Mouse (Mus musculus) left cerebral cortex, postnatal 10 days (tissue): ENCODE results near the gene Ston2. TPM values are rescaled to one million over a fixed set of nuclear protein-coding genes. Genes with fewer than 3 reads are reported as not detected.
"Not testable (repeated sequence)": the region's sequence is repeated elsewhere in the genome, so short reads cannot be mapped to it uniquely, and the experiment has no call there.

Experiments
- DNase-seq, 2 experiments: peaks; one replicate each; pipeline ENCODE4 v3.0.0; 2021 to 2022; ENCODE audit warnings: low spot score in 2 of 2, mixed read lengths in 1 of 2; ENCODE audit errors: extremely low spot score in 1 of 2
- intact Hi-C: fragments of 180-260 bp; cut with DNase I; formaldehyde crosslinking; loops from one replicate; pipeline ENCODE4 v1.15.1; 2025
- total RNA-seq, 2 experiments: library from RNA; stranded (reverse); gene quantifications; 2 replicates each; pipeline ENCODE4 v1.2.3; 2021

Gene Ston2
- total RNA-seq, 2 experiments from 2014 or later, result 13.9 to 15.6 TPM

DNA sequence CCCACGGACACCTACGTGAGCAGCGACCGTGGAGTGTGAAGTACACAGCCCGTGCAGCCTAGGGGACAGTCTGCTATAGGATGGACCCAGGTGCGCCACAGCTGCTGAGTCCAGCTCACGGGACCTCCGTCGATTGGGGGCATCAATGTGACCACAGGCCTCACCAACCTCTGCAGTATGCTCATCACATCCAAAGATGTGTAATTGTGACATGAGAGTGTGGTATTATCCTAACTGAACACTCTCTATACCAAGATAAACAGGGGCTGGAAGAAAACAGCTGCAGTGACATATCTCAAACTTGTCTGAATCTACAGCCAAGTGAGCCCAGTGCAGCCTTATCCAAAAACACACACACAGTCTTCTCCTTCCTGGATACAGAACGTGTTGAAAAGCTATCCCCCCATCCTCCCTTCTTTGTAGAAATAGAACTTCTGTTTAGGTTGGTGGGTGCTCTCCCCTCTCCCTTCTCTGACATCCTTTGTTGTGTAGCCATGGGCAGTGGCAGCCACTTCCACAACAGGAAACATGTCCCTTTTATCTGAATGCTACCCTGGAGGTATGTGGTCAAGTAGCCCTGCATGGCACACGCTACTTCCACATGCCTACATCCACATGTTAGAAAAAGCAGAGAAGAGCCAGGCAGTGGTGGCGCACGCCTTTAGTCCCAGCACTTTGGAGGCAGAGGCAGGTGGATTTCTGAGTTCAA, 30.2 kb downstream of the Ston2 start:
- DNase-seq, result no peak

DNA sequence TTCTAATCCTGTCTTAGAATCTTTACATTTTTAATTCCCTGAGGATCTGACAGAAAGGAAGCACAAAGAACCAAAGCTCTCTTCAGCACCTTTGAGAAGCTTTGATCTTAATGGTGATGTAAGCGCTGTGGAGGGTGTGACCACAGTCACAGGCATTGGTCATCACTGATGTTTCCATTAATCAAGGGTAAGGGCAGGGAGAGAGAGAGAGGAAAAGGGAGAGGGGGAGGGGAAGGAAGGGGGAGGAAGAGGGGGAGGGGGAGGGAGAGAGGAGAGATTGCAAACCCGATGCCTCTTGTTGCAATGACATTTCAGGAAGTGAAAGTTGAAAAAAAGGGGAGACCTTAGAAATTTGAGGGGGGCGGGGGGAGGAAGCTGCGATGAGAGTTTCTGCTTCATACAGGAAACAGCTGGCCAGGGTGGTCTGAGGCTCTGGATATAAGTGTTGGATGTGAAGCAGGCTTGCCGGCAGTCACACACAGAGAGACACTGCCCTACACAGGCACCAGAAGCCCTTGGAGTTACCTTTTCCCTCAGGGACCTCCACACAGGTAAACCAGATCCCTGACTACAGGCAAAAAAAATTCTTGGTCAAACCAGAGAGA, 31.5 kb downstream of the Ston2 start:
- no peak for DNase-seq
- intact Hi-C loops, result no loop called here

More for the DNA sequence above, 30.2 kb downstream of the Ston2 start:
- intact Hi-C loops, result no loop called here

DNA sequence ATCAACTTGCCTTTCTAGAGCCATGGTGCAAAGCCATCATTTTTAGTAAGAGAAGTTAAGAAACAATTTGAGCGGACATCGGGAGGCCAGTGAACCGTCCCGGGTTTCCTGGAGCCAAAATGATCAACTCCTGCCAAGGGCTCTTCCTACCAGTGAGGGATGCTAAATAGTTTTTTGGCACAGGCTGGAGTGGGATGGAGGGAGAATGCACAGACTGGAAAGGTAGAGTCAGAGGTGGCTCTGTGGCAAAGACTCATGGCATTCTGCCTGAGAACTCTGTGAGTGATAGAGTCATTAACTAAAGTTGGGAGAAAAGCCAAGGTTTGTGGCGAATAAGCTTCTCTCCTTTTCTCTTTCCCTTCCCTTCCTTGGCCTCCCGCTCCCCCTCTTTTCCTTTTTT, 33.6 kb downstream of the Ston2 start:
- intact Hi-C loops, result no loop called here
- DNase-seq, result no peak

DNA sequence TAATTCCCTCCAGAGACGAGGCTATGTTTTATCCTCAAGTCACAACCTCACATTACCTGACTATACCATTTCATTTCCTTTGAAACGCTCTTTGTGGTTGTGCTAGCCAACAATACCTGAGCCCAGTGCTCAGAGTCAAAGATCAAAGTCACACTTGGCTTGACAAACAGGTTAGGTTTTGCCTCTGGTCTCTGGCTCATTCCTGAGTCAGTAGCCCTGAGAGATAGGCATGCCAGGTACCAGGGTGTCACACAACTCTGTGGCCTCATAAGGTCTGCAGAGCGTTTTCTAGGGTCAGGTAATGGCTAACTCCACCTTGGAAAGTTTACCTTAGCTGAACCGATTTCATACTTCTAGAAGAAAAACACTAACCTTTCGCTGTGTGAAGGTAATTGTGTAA, 35.5 kb downstream of the Ston2 start:
- DNase-seq, result no peak
- intact Hi-C loops, result no loop called here

DNA sequence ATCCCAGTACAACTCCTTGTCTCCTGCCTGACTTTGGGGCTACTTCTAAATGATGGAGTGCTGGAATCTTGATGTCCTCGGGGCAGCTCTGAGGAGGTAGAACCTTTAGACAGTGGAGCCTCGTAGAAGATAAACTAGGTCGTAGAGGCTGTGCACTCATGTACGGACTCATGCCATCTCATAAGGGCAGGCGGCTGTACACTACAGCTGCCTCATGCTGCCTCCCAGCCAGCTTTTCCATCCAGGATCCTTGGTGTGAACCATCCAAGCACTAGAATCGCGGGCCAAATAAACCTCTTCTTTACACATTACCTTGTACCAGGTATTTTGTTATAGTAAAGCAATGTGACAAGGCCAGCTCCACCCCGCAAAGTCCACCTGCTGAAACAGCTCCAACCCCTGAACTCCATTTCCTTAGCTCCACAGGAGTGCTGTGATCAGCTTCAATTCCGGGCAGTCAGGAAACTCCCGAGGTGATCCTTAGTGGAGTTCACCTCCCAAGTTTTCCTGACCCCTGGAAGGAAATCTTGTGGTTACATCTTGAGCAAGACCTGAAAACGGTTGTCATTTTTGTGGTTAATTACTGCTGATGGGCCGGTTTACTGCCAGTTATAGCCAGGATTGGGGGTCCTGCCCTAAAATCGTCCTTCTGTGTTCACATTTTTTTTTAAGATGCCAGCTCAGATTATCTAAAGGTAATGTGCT, 36.1 kb downstream of the Ston2 start:
- no peak for DNase-seq

DNA sequence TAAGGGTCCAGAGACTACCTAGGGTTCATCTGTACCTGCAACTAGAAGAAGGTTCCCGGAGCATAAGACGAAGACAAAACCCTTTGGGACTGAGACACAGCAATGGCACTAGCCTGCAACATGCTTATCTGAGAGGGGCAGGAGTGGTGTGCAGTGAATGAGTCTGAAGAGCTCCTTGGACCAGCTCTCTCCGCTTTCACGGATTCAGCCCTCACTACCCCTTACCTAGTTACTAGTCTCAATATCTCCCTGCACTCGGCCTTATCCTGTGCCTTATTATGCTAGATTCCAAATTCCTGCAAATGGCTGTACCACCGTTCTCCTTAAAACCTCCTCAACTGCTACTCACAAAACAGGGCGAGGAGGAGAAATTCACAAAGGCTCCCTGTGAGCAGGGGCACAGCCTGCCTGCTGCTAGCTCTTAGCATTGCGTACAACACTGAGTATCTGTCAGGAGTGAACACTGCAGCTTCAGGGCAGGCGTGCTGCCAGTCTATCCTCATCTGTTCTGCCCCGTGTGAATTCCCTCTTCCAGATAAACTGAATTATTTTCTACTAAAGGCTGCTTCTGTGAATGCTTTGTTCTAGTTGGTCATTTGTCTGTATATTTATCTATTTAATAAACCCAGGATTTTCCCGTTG, 38.5 kb downstream of the Ston2 start:
- intact Hi-C loops, result no loop called here
- DNase-seq, result no peak

More for the DNA sequence above, 36.1 kb downstream of the Ston2 start:
- intact Hi-C loops, result no loop called here

GRCm38 (mm10) chr12:91748241-91748865, 39.8 kb downstream of the Ston2 start:
- intact Hi-C loops, result no loop called here
- DNase-seq, result peak; percentile 36 to 39

DNA sequence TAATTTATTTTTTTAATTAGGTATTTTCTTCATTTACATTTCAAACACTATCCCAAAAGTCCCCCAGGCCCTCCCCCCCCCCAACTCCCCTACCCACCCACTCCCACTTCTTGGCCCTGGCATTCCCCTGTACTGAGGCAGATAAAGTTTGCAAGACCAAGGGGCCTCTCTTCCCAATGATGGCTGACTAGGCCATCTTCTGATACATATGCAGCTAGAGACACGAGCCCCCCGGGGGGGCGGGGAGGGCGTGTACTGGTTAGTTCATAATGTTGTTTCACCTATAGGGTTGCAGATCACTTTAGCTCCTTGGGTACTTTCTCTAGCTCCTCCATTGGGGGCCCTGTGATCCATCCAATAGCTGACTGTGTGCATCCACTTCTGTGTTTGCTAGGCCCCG, 41.3 kb downstream of the Ston2 start:
- intact Hi-C loops, DNase-seq: not testable (repeated sequence)

DNA sequence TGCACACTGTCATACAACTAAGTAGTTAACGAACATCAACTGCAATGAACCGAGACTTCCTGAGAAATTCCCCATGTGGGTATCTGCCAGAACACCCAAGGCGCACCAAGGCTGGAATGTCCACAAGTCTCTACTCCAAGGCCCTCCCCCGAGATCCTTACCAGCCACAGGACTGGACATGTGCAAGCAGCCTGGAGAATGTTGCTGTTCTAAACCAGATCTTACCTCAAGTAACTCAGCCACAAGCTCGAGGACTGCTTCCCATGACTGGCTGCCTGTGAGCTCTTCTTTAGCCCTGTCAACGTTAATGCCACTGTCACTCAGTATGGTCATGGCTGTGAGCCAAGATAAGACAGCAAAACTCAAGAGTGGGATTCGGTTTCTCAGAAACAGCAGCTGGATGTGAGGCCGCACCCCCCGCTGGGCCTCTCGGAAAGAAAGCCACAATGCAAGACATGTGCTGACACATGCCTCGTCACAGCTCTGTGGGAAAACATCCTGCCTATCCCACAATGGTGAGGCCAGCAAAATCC, 42.4 kb downstream of the Ston2 start:
- DNase-seq, result peak in 1 of 2 experiments; percentile 79
- intact Hi-C loops, result no loop called here

DNA sequence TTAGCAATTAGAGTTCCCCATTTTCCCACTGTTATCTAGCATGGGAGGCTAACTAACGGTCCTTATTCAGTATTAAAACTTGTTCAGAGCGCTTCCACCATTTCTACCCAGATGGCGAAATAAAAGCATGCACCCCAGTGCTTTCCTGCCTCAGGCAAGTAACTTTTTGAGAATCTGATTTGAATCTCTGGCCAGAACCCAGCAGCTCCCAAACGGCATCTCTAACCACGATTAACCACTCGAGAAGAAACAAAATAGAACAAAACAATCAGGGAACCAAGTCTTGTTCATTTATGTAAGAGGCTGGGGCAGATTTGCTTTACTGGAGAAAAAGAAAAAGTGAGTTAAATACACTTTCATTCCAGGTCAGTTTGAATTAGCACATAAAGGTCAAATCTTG, 44.1 kb downstream of the Ston2 start:
- intact Hi-C loops, result no loop called here
- DNase-seq, result no peak

DNA sequence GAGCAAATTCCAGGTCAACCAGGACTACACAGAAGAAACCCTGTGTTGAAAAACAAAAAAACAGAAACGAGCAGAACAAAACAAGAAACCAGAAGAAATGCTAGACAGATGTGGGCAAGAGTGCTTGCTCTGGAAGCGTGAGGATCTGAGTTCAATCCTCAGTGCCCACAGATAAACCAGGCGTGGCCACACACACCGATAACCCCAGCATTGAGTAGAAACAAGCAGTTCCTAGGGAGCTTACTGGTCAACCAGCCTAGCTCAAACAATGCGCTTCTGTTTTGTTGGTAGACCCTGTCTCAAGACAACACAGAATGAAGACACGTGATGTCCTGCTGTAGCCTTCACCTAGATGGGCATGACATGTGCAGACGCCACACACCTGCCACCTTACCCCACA, 45.3 kb downstream of the Ston2 start:
- DNase-seq, result no peak
- intact Hi-C loops, result no loop called here

- intact Hi-C loops, result no loop called here
These were observed 49.8 kb downstream of the Ston2 start for GRCm38 (mm10) chr12:91738381-91738780.

GRCm38 (mm10) chr12:91736221-91736980, 51.8 kb downstream of the Ston2 start:
- intact Hi-C loops, result no loop called here
- no peak for DNase-seq

More at GRCm38 (mm10) chr12:91738381-91738780, 49.8 kb downstream of the Ston2 start:
- DNase-seq, result no peak

- intact Hi-C loops, result no loop called here
These were observed 53.8 kb downstream of the Ston2 start for GRCm38 (mm10) chr12:91734246-91735027.

GRCm38 (mm10) chr12:91732729-91733448, 55.3 kb downstream of the Ston2 start:
- intact Hi-C loops, result no loop called here

More at GRCm38 (mm10) chr12:91734246-91735027, 53.8 kb downstream of the Ston2 start:
- no peak for DNase-seq

DNA sequence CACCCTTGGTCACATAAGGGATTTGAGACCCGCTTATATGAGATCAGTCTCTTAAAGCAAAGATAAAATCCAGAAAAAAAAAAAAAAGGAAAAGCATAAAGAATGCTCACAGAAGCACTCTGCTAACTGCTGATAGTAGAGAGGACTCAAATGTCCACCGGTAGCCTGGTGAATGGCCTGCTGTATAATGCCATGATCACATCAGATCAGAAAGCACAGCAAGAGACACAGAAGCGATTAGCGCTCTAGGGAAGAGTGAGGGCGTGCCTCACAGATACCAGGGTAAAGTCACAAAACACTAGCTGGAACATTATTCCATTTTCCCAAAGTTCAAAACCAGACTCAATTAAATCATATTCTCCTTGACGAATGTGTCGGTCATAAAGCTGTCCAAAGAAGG, 62.0 kb downstream of the Ston2 start:
- DNase-seq, result no peak
- intact Hi-C loops, result no loop called here

More at GRCm38 (mm10) chr12:91732729-91733448, 55.3 kb downstream of the Ston2 start:
- peak; percentile 49 to 56 for DNase-seq

DNA sequence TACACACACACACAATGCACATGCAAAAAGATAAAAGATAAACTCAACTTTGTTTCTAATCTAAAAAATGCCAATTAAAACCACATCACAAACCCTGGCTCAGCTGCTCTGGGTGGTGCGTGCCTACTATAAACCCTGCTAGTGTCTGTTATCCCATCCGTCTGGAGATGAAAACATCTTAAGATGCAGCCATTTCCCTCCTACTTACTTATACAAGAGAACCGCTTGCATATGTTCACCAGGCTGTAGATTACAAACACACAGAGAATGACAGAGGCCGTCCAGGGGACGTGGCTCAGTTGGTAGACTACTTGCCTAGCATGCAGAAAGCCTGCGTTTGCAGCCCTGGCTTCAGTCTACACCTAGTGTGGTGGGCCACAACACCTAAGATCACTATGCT, 64.3 kb downstream of the Ston2 start:
- intact Hi-C loops, result no loop called here
- DNase-seq, result no peak
